Mouse (Mus musculus) adipocyte (in vitro differentiated cells): Measurements from ENCODE around the gene Cfap74.
"Not testable (repeated sequence)": the region's sequence is repeated elsewhere in the genome, so short reads cannot be mapped to it uniquely, and the experiment has no call there.

ENCODE experiments used
- DNase-seq: peaks from one replicate; pipeline ENCODE4 v3.0.0-alpha.2; 2016; ENCODE audit warnings: low spot score

Gene Cfap74

GRCm38 (mm10) chr4:155469590-155470262, 60.7 kb downstream of the Cfap74 start:
- DNase-seq = peak; percentile 79

- DNase-seq = no peak
These were observed 61.4 kb downstream of the Cfap74 start for GRCm38 (mm10) chr4:155470263-155470953.

- DNase-seq = no peak
These were observed 62.0 kb downstream of the Cfap74 start for GRCm38 (mm10) chr4:155470997-155471396.

GRCm38 (mm10) chr4:155471406-155471805, 62.4 kb downstream of the Cfap74 start:
- no peak for DNase-seq

- peak; percentile 56 for DNase-seq
These were observed 63.8 kb downstream of the Cfap74 start for GRCm38 (mm10) chr4:155472716-155473290.

GRCm38 (mm10) chr4:155473319-155473718, 64.3 kb downstream of the Cfap74 start:
- DNase-seq = no peak

GRCm38 (mm10) chr4:155473796-155474195, 64.8 kb downstream of the Cfap74 start:
- not testable (repeated sequence) for DNase-seq

GRCm38 (mm10) chr4:155481381-155482124, 72.6 kb downstream of the Cfap74 start:
- DNase-seq = peak; percentile 87

GRCm38 (mm10) chr4:155482125-155482480, 73.1 kb downstream of the Cfap74 start:
- DNase-seq = no peak

- no peak for DNase-seq
These were observed 73.9 kb downstream of the Cfap74 start for GRCm38 (mm10) chr4:155482733-155483540.

GRCm38 (mm10) chr4:155485521-155485920, 76.5 kb downstream of the Cfap74 start:
- no peak for DNase-seq

GRCm38 (mm10) chr4:155487746-155488145, 78.8 kb downstream of the Cfap74 start:
- no peak for DNase-seq

- DNase-seq = peak; percentile 94
These were observed 79.4 kb downstream of the Cfap74 start for GRCm38 (mm10) chr4:155488232-155489025.

GRCm38 (mm10) chr4:155489101-155489970, 80.3 kb downstream of the Cfap74 start:
- no peak for DNase-seq

GRCm38 (mm10) chr4:155490456-155490855, 81.5 kb downstream of the Cfap74 start:
- DNase-seq = no peak

- peak; percentile 86 for DNase-seq
These were observed 82.1 kb downstream of the Cfap74 start, which contains the start of gene Gnb1 for GRCm38 (mm10) chr4:155490990-155491504. Gene Gnb1, plus strand, starts transcription at chr4:155491361.

GRCm38 (mm10) chr4:155491529-155492130, 82.6 kb downstream of the Cfap74 start:
- no peak for DNase-seq

GRCm38 (mm10) chr4:155492131-155492633, 83.2 kb downstream of the Cfap74 start:
- peak; percentile 53 for DNase-seq

GRCm38 (mm10) chr4:155494891-155495290, 85.9 kb downstream of the Cfap74 start:
- no peak for DNase-seq
